Mouse (Mus musculus) embryonic fibroblast, embryonic 13.5 days (primary cell): ENCODE measurements around the gene 2300003K06Rik.
"Not testable (repeated sequence)": the region's sequence is repeated elsewhere in the genome, so short reads cannot be mapped to it uniquely, and the experiment has no call there.

Experiments
- CTCF ChIP-seq: IDR thresholded peaks from 2 replicates; pipeline ENCODE4 v1.5.1; 2011; ENCODE audit warnings: mild to moderate bottlenecking, control low read depth, low read length, moderate library complexity, borderline replicate concordance; ENCODE audit not compliant: insufficient read depth
- POLR2A ChIP-seq: IDR thresholded peaks from 2 replicates; pipeline ENCODE4 v1.6.1; 2011; ENCODE audit warnings: low read depth, mild to moderate bottlenecking, control low read depth, low read length, moderate library complexity

GRCm38 (mm10) chr11:99873089-99873488, 35.2 kb upstream of the 2300003K06Rik start, which contains the start of gene Krtap9-1:
- TF ChIP-seq CTCF, POLR2A: not testable (repeated sequence)
